Mouse (Mus musculus) CH12.LX (cell line): Measurements from ENCODE around the gene Pam. TPM values are rescaled to one million over a fixed set of nuclear protein-coding genes. Genes with fewer than 3 reads are reported as not detected.

Source experiments
- DNase-seq: peaks from one replicate; pipeline ENCODE4 v3.0.0-alpha.2; 2013; ENCODE audit errors: extremely low read depth
- H3K27ac ChIP-seq: 2 replicates; pipeline ENCODE4 v1.5.1; 2012; ENCODE audit warnings: low read depth, mild to moderate bottlenecking, control low read depth, moderate library complexity; ENCODE audit not compliant: insufficient read depth
- H3K27me3 ChIP-seq: replicated peaks from 2 replicates; pipeline ENCODE3; 2012; ENCODE audit warnings: inconsistent platforms
- H3K36me3 ChIP-seq, 2 experiments: replicated peaks in 1 of 2; 2 replicates each; pipeline versions ENCODE3 to v1.6.1; 2012; ENCODE audit warnings: inconsistent platforms in 1 of 2, low read length in 1 of 2, mild to moderate bottlenecking in 1 of 2, mixed read lengths in 1 of 2, moderate library complexity in 1 of 2; ENCODE audit not compliant: control insufficient read depth in 1 of 2, insufficient read depth in 1 of 2
- H3K4me1 ChIP-seq, 2 experiments: 2 replicates each; pipeline ENCODE4 v1.6.1; 2012; ENCODE audit warnings: inconsistent platforms in 1 of 2, moderate library complexity in 1 of 2; ENCODE audit not compliant: insufficient read depth in 2 of 2, control insufficient read depth in 1 of 2
- H3K4me2 ChIP-seq: 2 replicates; pipeline ENCODE4 v1.6.1; 2012; ENCODE audit warnings: low read depth, mild to moderate bottlenecking, control low read depth; ENCODE audit not compliant: poor library complexity, insufficient read depth, severe bottlenecking
- H3K4me3 ChIP-seq, 3 experiments: fragments of 150-350 bp in 1 of 3; sonication (generic) in 1 of 3; replicated peaks in 1 of 3; 2 replicates each; pipeline versions ENCODE3 to v1.5.1; 2011 to 2012; ENCODE audit warnings: low read depth in 2 of 3, low read length in 2 of 3, mild to moderate bottlenecking in 2 of 3, moderate library complexity in 2 of 3, control low read depth in 1 of 3, improper control_type of control experiment in 1 of 3, inconsistent platforms in 1 of 3, mixed read lengths in 1 of 3; ENCODE audit not compliant: poor library complexity in 1 of 3
- H3K79me2 ChIP-seq: replicated peaks from 2 replicates; pipeline ENCODE4 v1.6.1; 2012; ENCODE audit warnings: mild to moderate bottlenecking, moderate library complexity; ENCODE audit not compliant: control insufficient read depth, poor library complexity, insufficient read depth, severe bottlenecking; ENCODE audit errors: extremely low read depth
- H3K9ac ChIP-seq: 2 replicates; pipeline ENCODE4 v1.6.1; 2012; ENCODE audit warnings: low read depth, mild to moderate bottlenecking, control low read depth, moderate library complexity; ENCODE audit not compliant: insufficient read depth
- H3K9me3 ChIP-seq: replicated peaks from 2 replicates; pipeline ENCODE3; 2012; ENCODE audit warnings: low read length, inconsistent platforms, mixed read lengths
- BHLHE40 ChIP-seq: IDR thresholded peaks from 2 replicates; pipeline ENCODE4 v1.6.1; 2011; ENCODE audit warnings: mild to moderate bottlenecking, low read depth, low read length, improper control_type of control experiment
- CHD2 ChIP-seq: IDR thresholded peaks from 2 replicates; pipeline ENCODE4 v1.6.1; 2011; ENCODE audit warnings: low read length, improper control_type of control experiment
- CTCF ChIP-seq, 2 experiments: IDR thresholded peaks in 1 of 2; conservative IDR thresholded peaks in 1 of 2; 2 replicates each; pipeline ENCODE4 v1.5.1; 2011 to 2012; ENCODE audit warnings: low read depth in 2 of 2, low read length in 2 of 2, improper control_type of control experiment in 1 of 2, inconsistent platforms in 1 of 2, mild to moderate bottlenecking in 1 of 2, moderate library complexity in 1 of 2
- E2F4 ChIP-seq: IDR thresholded peaks from 2 replicates; pipeline ENCODE4 v1.6.1; 2011; ENCODE audit warnings: low read depth, low read length, improper control_type of control experiment; ENCODE audit not compliant: insufficient replicate concordance
- GABPA ChIP-seq: IDR thresholded peaks from 2 replicates; pipeline ENCODE4 v1.6.1; 2012; ENCODE audit warnings: low read depth, low read length, improper control_type of control experiment, inconsistent platforms; ENCODE audit not compliant: insufficient replicate concordance
- HCFC1 ChIP-seq: IDR thresholded peaks from 2 replicates; pipeline ENCODE4 v1.6.1; 2012; ENCODE audit warnings: low read depth, mild to moderate bottlenecking, inconsistent platforms, low read length, improper control_type of control experiment
- IRF4 ChIP-seq: IDR thresholded peaks from 2 replicates; pipeline ENCODE4 v1.6.1; 2014; ENCODE audit warnings: low read depth, mild to moderate bottlenecking, inconsistent platforms, low read length, improper control_type of control experiment
- JUN ChIP-seq: IDR thresholded peaks from 2 replicates; pipeline ENCODE4 v1.6.1; 2011; ENCODE audit warnings: low read depth, mild to moderate bottlenecking, low read length, improper control_type of control experiment, moderate library complexity; ENCODE audit not compliant: insufficient read depth
- KAT2A ChIP-seq: IDR thresholded peaks from 2 replicates; pipeline ENCODE4 v1.6.1; 2012; ENCODE audit warnings: low read length, improper control_type of control experiment, inconsistent platforms; ENCODE audit not compliant: insufficient replicate concordance
- MAFK ChIP-seq: IDR thresholded peaks from 2 replicates; pipeline ENCODE4 v1.6.1; 2011; ENCODE audit warnings: low read length, improper control_type of control experiment; ENCODE audit not compliant: insufficient replicate concordance
- MEF2A ChIP-seq: IDR thresholded peaks from 2 replicates; pipeline ENCODE4 v1.6.1; 2014; ENCODE audit warnings: low read depth, mild to moderate bottlenecking, inconsistent platforms, low read length, improper control_type of control experiment, borderline replicate concordance
- MXI1 ChIP-seq: IDR thresholded peaks from 2 replicates; pipeline ENCODE4 v1.6.1; 2011; ENCODE audit warnings: mild to moderate bottlenecking, low read depth, low read length, improper control_type of control experiment
- POLR2A ChIP-seq: IDR thresholded peaks from 2 replicates; pipeline ENCODE4 v1.6.1; 2011; ENCODE audit warnings: low read depth, mild to moderate bottlenecking, improper control_type of control experiment, low read length
- POLR2AphosphoS2 ChIP-seq: IDR thresholded peaks from 2 replicates; pipeline ENCODE4 v1.6.1; 2011; ENCODE audit warnings: low read depth, low read length, improper control_type of control experiment
- RAD21 ChIP-seq: IDR thresholded peaks from 2 replicates; pipeline ENCODE4 v1.6.1; 2011; ENCODE audit warnings: low read depth, mild to moderate bottlenecking, low read length, improper control_type of control experiment, moderate library complexity
- SIN3A ChIP-seq: IDR thresholded peaks from 2 replicates; pipeline ENCODE4 v1.6.1; 2012; ENCODE audit warnings: low read length, improper control_type of control experiment, inconsistent platforms
- SMC3 ChIP-seq: IDR thresholded peaks from 2 replicates; pipeline ENCODE4 v1.6.1; 2011; ENCODE audit warnings: low read depth, low read length, improper control_type of control experiment
- UBTF ChIP-seq: IDR thresholded peaks from 2 replicates; pipeline ENCODE4 v1.6.1; 2012; ENCODE audit warnings: low read depth, mild to moderate bottlenecking, inconsistent platforms, low read length, improper control_type of control experiment, moderate library complexity
- USF1 ChIP-seq: IDR thresholded peaks from 2 replicates; pipeline ENCODE4 v1.6.1; 2014; ENCODE audit warnings: low read depth, mild to moderate bottlenecking, inconsistent platforms, low read length, improper control_type of control experiment
- ZKSCAN1 ChIP-seq: IDR thresholded peaks from 2 replicates; pipeline ENCODE4 v1.6.1; 2012; ENCODE audit warnings: low read depth, inconsistent platforms, low read length, improper control_type of control experiment, borderline replicate concordance
- ZMIZ1 ChIP-seq: IDR thresholded peaks from 2 replicates; pipeline ENCODE4 v1.6.1; 2012; ENCODE audit warnings: low read depth, mild to moderate bottlenecking, inconsistent platforms, low read length, improper control_type of control experiment
- dilution Hi-C: fragments of 300-500 bp; cut with MboI; formaldehyde crosslinking; loops from 2 replicates; pipeline ENCODE4 v1.14.3; 2020; ENCODE audit warnings: low sequenced_read_pairs; ENCODE audit not compliant: extremely low pct_unique_long_range_greater_than_20kb, extremely low pct_ligation_motif_present
- in situ Hi-C: fragments of 300-500 bp; cut with MboI; formaldehyde crosslinking; loops from 3 replicates; pipeline ENCODE4 v1.14.3; 2019; ENCODE audit warnings: low sequenced_read_pairs, low pct_ligation_motif_present, low pct_unique_long_range_greater_than_20kb, mixed read lengths
- polyA plus RNA-seq: library from polyadenylated mRNA; unstranded; fragments of >175 nt; gene quantifications from 2 replicates; pipeline ENCODE4 v1.2.1, GENCODE M21; 2012; ENCODE audit warnings: low read depth; ENCODE audit not compliant: insufficient read length
- total RNA-seq, 2 experiments: library from RNA; depleted of rRNA; stranded (reverse); fragments of 300-350 nt in 1 of 2; fragments of >200 nt in 1 of 2; gene quantifications; 2 replicates each; pipeline ENCODE4 v1.2.3; 2012 to 2014

Pam gene
- total and polyA plus RNA-seq, 3 experiments, result 0.24 TPM; not detected in 2

- DNase-seq, result peak; percentile 52
- Histone ChIP-seq H3K4me3 (peak overlapping the region in 1 of 3 experiments; percentile 29), H3K4me1 (no peaks in the 10 kb centered on the region), H3K4me2 (no peak overlapping the region; the same call in 1 of the 2 replicates), H3K27me3 (no peaks in the 10 kb centered on the region), H3K79me2 (no peaks in the 10 kb centered on the region), H3K27ac (no peak overlapping the region), H3K9me3 (no peaks in the 10 kb centered on the region), H3K36me3 (no peaks in the 10 kb centered on the region), H3K9ac (no peak overlapping the region)
- TF ChIP-seq POLR2AphosphoS2 (no peak), SMC3 (peak; percentile 53), SIN3A (no peak), RAD21 (peak; percentile 73), HCFC1 (no peak), USF1 (no peak), E2F4 (0 out of 2 replicates have a peak, but pooled peaks have one; percentile 27), CTCF (conservative IDR thresholded peaks at IDR 0.05 in 1 of 2, IDR thresholded peaks at IDR 0.05 in 1 of 2; ENCODE audit: low read depth in 2 of 2, low read length in 2 of 2) (peak; percentile 24 to 71; a peak in 2 of 4 replicates), MAFK (0 out of 2 replicates have a peak, but pooled peaks have one; percentile 8), IRF4 (no peak)
- dilution Hi-C loops, result no loop called here
- in situ Hi-C loops, result no loop called here
Measured at GRCm38 (mm10) chr1:97802207-97802902, 293.1 kb downstream of the Pam start.

GRCm38 (mm10) chr1:97795936-97796335 is 299.5 kb downstream of the Pam start:
- Histone ChIP-seq H3K27me3 (no peaks in the 10 kb centered on the region), H3K27ac (no peak overlapping the region), H3K9me3 (no peaks in the 10 kb centered on the region), H3K4me3 (no peak overlapping the region), H3K9ac (no peak overlapping the region), H3K36me3 (peaks cover 0 to 2% of the 10 kb centered on the region in 2 experiments), H3K4me1 (no peaks in the 10 kb centered on the region), H3K4me2 (no peak overlapping the region), H3K79me2 (no peaks in the 10 kb centered on the region)
- TF ChIP-seq CHD2 (no peak), POLR2A (no peak), BHLHE40 (no peak), UBTF (no peak), RAD21 (no peak), ZKSCAN1 (no peak), USF1 (no peak), KAT2A (no peak), GABPA (no peak), ZMIZ1 (no peak), JUN (no peak), MEF2A (no peak), HCFC1 (no peak), MXI1 (no peak), IRF4 (no peak)
- in situ Hi-C loops (no loop called here), dilution Hi-C loops (no loop called here)
- DNase-seq, result no peak
